Mouse (Mus musculus) left cerebral cortex, postnatal 36 days (tissue): ENCODE data around the gene Adgrd1. TPM values are rescaled to one million over a fixed set of nuclear protein-coding genes. Genes with fewer than 3 reads are reported as not detected.

Experiments
- DNase-seq, 2 experiments: peaks; one replicate each; pipeline ENCODE4 v3.0.0; 2021 to 2022; ENCODE audit warnings: low spot score in 2 of 2, mixed read lengths in 1 of 2
- intact Hi-C: fragments of 180-260 bp; cut with DNase I; formaldehyde crosslinking; loops from one replicate; pipeline ENCODE4 v1.15.1; 2025
- total RNA-seq, 2 experiments: library from RNA; stranded (reverse); gene quantifications; 2 replicates each; pipeline ENCODE4 v1.2.3; 2021

Adgrd1 gene
- total RNA-seq, 2 experiments from 2014 or later, result 3.1 to 3.3 TPM

DNA sequence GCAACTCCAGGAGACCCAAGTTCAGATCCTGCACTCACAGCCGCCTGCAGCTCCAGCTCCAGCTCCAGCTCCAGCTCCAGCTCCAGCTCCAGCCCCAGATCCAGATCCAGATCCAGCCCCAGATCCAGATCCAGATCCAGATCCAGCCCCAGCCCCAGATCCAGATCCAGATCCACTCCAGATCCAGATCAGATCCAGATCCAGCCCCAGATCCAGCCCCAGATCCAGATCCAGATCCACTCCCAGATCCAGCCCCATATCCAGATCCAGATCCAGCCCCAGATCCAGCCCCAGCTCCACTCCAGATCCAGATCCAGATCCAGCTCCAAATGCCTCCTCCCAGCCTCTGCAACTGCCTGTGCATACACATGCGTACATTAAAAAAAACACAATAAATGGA is 131.6 kb downstream of the Adgrd1 start:
- DNase-seq, result no peak
- intact Hi-C loops, result no loop called here

DNA sequence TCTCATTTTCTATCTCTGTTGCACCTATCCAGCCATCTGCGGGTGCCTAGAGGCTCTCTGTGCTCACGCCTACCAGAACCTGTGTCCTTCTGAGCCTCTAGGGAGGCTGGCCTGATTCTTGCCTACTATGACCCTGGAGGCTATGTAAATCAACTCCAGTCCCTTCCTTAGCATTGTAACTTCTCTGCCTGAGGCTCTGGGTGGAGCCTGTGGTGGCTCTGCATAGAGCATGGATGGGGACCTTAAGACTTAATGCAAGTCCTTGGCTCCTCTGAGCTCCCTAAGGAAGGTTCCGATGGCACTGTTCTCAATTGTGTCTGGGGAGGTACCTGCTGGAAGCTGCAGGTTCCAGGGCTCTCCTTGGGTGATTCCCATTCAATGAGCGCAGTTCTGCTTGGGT is 136.8 kb downstream of the Adgrd1 start:
- intact Hi-C loops, result no loop called here
- DNase-seq, result no peak

DNA sequence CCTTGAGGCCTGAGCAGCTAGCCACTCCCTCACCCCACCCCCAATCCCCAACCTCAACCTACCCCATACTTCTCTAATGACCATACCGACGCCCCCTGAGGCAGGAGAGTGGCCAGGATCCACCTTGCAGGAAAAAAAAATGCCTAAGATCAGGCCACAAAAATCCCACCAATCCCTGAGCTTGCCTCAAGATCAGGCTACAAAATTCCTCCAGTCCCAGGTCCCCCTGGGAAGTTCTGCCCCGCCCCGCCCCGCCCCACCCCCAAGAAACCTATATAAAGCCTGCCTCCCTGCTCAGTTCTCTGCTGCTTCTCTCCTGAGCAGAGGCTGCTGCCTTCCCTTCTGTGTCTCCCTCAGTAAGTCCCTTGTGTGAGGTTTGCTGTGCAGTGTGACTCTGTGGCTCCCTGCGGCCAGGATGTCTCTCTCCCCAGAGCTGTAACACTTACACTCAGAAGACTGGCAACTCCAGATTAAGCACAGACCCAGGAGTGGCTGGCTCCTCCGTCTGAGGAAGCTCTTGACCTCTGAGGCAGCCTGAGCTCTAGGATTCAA is 137.4 kb downstream of the Adgrd1 start:
- no peak for DNase-seq
- intact Hi-C loops, result no loop called here

DNA sequence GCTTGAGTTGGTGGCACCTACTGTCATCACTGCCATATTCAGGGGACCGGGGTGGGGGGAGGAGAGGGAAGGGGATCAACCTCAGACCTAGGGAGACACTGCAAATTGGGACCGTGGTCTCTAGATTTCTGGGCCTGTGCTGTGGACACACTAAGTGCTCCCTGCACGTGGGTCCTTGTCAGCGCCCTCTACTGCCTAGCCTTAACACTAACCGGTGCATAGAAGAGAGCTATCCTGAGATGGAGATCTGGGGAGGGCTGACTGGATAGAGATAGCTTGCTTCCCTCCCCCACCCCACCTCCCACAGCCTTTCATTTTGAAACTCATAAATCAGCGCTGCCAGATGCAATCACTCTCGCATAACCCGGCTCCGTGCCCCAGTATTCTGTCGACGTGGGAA is 139.8 kb downstream of the Adgrd1 start:
- no peak for DNase-seq
- intact Hi-C loops, result no loop called here

- no peak for DNase-seq
- intact Hi-C loops, result no loop called here
These were observed 145.3 kb downstream of the Adgrd1 start for GRCm38 (mm10) chr5:129241865-129242264.

DNA sequence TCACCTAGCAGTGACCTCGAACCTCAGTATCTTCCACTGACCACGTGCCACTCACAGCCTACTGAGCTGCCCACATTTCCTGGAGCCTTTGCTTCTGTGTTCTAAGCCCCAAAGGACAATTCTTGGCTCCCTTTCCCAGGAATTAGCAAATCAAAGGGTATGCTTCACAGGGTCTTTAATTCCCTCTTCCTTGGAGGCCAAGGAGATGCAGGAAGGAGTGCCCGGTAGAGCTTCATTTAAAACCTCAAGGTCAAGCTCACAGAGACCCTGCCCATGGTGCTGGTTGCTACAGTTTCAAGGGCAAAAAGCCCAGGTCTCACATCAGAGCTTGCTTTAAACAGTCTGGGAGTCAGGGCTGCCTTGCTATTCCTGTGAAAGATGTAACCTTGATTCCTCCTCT is 145.7 kb downstream of the Adgrd1 start:
- DNase-seq, result no peak
- intact Hi-C loops, result no loop called here

DNA sequence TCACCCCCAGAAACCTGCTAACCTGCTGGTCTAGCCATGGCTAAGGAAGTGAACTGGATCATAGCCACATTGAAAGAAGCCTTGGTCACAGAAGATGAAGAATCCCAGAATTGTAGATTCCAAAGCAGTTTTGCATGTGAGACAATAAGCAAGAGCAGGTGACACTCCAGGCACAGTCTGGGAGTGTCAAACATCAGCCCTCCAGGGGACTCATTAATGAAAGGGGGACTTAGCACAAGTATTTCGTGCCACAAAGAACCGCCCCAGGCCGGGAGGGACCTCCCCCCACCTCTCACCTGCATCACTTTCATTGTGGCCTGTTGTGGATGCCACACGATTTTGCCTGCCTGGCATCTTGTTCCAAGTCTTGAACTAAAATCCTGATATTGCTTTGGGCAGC is 146.6 kb downstream of the Adgrd1 start:
- intact Hi-C loops, result no loop called here
- no peak for DNase-seq

DNA sequence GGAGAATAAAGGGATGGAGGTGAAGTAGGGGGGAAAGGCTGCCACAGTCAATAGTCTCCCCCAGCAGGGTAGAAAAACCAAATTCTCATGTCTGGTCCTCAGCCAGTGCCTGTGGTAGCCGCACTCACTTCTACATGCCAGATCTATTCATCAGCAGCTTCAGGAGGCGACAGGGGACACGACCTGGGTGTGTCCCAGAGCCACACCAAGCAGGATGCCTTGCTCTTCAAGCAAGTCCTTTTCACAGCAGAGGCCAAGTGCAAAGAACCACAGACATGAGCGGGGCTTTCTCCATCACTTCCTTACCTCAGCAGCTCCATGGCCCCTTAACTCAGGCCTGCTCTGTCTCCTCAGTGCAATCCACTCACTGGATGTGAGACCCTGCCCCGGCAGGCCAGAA is 147.8 kb downstream of the Adgrd1 start:
- intact Hi-C loops, result no loop called here
- DNase-seq, result no peak

DNA sequence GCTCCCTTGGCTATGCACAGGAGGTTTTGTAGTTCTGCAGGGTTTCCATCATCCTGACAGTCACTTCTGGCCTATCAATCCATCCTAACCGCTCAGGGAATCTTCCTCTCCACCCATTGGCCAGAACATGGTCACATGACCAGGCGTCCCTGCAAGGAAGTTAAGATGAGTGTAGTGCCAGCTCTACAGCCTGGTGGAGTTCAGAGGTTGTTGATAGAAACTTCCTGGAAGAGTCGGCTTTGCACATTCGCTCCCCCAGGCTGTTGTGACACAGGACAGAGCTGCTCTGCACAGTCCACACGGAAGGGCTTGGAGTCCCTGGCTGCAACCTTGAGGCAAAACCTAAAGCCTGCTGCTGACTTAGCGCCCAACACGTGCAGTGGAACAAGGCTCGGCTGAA is 152.5 kb downstream of the Adgrd1 start:
- DNase-seq, result no peak
- intact Hi-C loops, result no loop called here

Other genes with a start within 250 kb of the Adgrd1 start
- gene Rimbp2, start 143.3 kb upstream of the Adgrd1 start, total RNA-seq, result 100 to 1,000 TPM; 128 to 150 TPM
- gene Stx2, start 88.2 kb upstream of the Adgrd1 start, total RNA-seq, result 10 to 100 TPM; 16.9 to 29.6 TPM
- gene Ran, start 76.7 kb upstream of the Adgrd1 start, total RNA-seq, result 100 to 1,000 TPM; 144 to 159 TPM